Mouse (Mus musculus): Measurements from ENCODE around the gene Ovol3. TPM values are rescaled to one million over a fixed set of nuclear protein-coding genes. Genes with fewer than 3 reads are reported as not detected.
"Not testable (repeated sequence)": the region's sequence is repeated elsewhere in the genome, so short reads cannot be mapped to it uniquely, and the experiment has no call there.

Ovol3 gene
- total RNA-seq, 2 experiments from 2014 or later: 0.12 to 0.32 TPM

DNA sequence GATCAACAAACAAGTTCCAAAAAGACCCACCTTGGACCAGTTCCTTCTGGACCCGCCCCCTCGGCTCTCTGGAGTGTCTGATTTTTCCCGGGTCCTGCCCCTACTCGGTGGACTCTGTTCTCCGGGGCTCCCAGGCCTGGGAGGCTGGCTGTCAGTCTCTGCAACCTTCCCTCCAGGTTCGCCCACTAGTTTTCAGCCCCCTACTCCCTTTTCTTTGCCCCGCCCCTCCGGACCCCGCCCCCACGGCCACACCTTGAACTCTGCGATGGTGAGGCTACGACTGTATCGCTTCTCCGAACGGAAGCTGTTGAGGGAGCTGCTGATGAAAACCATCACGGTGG lies 4.2 kb downstream of the Ovol3 start:
- no peak for ATAC-seq (replicated peaks; ENCODE audit: poor library complexity)

DNA sequence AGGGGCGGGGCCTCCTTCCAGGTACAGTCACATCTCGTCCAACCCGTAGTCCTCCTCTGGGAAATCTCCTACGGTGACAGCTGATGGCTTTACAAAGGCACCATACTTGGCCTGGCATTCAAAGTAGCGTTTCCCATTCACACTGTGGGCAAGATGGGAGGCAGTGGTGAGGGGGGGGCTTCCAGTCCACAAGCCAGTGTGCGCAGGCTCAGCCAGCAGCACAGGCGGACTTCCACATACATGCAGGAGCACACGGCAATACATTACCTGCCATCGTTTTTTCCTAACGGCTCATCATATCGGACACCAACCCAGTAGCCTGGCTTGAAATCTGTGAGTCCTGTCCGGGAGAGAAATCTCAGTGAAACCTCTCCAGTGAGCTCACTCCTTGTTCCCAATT lies 11.3 kb downstream of the Ovol3 start:
- no peak for ATAC-seq (replicated peaks; ENCODE audit: poor library complexity)

DNA sequence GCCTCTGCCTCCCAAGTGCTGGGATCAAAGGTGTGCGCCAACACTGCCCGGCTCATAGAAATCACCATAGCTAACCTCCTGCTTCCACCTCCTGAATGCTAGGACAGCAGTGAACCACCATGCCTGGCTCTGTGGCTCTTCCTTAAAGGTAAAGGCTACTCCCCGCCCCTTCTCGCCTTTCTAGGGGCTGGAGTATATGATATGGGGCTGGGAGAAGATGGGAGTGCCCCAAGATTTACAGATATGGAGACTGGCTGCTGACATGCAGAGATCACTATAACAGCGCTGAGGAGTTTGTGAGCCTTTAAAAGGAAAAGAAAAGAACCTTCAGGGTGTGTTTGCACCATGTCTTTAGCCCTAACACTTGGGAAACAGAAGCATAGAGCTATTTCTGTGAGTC lies 13.3 kb downstream of the Ovol3 start:
- ATAC-seq (replicated peaks; ENCODE audit: poor library complexity): no peak

DNA sequence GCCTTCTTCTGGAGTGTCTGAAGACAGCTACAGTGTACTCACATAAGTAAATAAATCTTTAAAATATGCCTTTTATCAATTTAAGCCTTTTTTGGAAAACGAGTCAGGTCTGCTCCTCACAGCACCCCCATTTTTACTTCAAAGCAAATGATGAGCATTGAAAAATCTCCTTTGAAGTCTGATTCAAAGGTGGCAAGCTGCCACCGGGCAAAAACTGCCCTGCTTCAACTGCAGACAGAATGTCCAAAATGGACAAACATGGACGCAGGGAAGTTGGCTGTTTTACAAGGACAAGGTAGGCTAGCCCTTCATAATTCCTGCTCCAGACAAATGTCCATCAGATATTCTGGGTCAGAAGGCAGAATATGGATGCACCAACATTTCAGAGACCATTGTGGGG lies 14.1 kb downstream of the Ovol3 start:
- ATAC-seq (replicated peaks; ENCODE audit: poor library complexity): no peak

DNA sequence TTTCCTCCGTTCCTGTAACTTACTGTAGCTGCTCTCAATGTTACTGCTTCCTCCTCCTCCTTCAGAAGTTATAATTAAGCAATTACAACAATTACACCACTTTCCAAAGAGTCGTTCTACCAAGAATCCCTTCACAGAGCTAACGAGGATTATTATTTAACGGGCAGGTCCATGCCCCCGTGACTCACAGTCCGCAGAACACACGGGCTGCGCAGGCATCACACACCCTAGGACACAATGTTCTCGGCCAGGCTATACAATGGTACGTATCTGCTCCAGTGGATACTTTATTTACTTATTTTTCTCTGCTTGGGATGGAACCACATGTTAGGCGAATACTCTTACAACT lies 15.5 kb downstream of the Ovol3 start:
- ATAC-seq (replicated peaks; ENCODE audit: poor library complexity): no peak

DNA sequence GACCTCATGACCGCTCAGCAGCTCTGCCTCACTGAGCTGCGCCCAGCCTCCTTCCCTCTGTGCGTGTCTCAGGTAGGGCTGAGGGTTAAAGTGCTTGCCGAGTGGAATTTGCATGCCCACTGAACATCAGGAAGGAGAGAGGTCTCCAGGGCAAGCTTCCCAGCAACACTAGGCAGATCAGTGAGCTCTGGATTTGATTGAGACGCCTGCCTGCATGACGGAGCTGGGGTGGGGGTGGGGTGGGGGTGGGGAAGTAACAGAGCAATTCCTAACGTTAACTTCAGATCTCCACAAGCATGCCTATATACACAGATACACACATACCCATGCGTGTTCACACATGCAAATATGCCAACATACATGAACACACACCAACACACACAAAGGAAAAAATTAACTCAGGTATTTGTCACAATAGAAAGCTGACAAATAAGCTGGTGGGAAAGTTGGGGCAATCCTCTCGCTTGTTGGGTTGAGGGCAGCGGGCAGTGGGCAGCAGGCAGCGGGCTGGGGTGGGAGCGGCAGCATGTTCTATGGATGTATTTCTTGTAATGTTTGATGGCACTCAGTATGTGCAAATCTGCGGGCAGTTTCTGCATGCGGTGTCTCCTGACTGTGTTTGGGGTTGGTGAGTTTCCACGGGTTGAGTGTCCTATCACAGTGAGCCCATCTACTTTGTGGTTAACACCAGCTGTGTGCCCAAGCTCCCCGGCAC lies 16.1 kb downstream of the Ovol3 start:
- ATAC-seq (replicated peaks; ENCODE audit: poor library complexity): peak; percentile 80

DNA sequence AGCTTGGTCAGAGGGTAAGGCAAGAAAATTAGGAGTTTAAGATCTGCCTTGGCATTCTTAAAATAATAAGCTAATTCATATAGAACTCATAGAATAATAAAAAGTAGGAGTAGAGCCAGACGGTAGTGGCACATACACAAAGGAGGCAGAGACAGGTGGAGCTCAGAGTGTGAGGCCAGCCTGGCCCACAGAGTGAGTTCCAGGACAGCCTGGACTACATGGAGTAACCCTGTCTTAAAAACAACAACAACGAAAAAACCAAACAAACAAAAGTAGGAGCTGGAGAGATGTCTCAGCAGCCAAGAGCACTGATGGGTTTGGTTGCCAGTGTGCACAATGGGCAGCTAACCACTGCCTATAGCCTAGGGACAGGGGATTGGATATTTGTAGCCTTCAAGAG lies 18.2 kb downstream of the Ovol3 start:
- no peak for ATAC-seq (replicated peaks; ENCODE audit: poor library complexity)

DNA sequence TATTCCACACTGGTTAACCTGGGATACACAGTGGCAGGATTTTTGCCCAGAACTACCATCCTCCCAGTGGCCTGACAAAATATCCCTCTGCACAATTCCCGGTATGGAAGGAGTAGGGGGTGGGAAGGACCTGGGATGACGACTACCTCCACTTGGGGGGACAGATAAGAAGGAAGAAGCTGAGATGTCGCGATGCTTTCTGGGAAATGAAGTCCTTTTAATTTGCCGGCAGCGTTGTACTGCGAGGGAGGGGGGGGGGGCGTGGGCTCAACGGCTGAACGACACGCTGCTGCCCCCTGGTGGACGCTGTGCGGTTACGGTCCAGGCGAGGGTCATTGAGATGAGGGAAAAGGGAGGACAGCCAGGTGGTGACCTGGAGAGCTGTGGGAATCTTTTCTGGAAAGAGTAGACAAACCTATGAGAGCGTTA lies 18.8 kb downstream of the Ovol3 start:
- ATAC-seq (replicated peaks; ENCODE audit: poor library complexity): peak; percentile 80

DNA sequence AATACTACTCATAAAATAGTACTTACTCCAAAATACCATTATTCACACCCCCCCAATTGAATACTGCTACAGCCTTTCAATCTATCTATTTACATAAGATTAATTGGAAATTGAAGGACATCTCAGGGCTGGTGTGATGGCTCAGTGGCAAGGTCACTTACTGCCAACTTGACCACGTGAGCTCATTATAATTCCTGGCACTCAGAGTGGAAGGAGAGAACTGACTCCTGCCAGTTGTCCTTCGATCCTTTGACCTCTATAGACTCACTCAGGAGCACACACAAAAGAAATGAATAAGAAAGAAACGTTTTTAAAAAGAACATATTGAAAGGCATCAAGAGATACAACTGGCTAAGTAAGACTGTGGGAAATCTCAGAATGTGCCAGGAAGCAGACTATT lies 19.6 kb downstream of the Ovol3 start:
- no peak for ATAC-seq (replicated peaks; ENCODE audit: poor library complexity)

DNA sequence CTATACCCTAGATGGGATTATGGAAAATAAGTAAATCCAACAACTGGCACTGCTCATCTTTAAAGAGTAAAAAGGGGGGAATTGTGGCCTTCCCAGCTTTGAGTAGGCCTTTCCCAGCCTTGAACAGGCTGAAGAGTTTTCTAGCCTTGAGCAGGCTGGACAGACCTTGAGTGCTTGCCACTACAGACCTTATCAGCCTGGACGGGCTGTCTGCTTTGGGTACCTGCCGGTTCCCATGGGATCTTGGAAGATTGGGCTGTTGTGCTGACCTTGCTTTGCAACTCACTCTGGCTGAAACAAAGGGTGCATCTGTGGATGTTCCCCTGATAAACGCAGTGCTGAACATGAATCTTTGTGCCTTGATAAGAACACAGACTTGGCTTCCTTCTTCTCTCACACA lies 21.6 kb downstream of the Ovol3 start:
- no peak for ATAC-seq (replicated peaks; ENCODE audit: poor library complexity)

DNA sequence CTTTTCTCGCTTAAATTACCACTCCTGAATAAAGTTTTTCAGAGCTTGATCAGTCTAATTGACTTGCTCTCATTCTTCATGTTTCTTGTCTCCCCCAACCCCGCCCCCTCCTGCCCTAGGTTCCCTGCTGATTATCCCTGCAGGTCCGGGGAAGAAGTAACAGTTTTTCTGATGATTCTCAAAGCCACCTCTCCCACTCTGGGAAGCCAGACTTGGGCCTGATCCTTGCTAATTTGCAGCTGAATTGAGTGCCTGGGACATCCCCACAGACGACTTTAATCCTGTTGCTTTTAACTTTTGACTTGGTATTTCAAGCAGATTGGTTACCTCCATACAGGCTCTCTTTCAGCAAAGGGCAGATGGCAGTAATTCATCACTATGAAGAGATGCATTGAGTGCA lies 24.5 kb downstream of the Ovol3 start:
- no peak for ATAC-seq (replicated peaks; ENCODE audit: poor library complexity)

DNA sequence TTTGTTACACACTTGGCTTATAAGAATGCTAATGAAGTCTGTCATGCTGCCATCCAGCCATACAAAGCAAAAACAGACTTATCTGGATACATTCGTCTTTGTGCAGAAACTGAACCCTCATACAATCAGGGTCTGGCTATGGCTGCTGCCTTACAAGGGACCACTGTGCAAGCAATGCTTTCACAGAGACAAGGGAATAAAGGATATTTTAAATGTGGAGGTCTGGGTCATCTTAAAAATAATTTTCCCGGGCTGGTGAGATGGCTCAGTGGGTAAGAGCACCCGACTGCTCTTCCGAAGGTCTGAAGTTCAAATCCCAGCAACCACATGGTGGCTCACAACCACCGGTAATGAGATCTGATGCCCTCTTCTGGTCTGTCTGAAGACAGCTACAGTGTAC lies 29.2 kb downstream of the Ovol3 start:
- not testable (repeated sequence) for ATAC-seq (replicated peaks; ENCODE audit: poor library complexity)

DNA sequence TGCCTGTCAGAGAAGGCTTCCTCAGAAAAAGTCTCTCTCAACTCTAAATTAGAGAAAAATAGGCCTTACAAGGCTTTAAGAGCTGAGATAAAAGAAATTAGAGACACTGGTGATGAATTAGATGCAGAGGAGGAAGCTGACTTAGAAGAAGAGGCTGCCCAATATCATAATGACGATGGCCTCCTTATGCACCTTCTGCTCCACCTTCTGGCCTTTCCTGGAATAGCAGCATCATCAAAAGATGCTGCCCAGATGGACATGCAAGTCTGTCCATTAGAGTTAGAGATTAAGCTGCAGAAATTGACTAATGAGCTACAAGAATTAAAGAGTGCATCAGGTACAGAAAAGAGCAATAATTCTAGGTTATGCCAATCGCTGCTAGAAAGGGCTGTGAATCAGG lies 30.1 kb downstream of the Ovol3 start:
- peak; percentile 99 for ATAC-seq (replicated peaks; ENCODE audit: poor library complexity)

DNA sequence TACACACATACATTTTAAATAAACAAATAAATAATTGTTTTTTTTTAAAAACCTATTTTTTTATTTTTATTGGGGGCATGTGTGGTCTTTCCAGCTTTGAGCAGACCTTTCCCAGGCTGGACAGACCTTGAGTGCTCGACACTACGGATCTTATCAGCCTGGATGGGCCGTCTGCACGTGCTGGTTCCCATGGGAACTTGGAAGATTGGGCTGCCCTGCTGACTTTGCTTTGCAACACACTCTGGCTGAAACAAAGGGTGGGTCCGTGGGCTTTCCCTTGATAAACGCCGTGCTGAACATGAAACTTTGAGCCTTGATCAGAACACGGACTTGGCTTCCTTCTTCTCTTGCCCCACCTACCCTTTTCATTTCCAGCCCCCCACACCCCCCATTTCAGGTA lies 31.1 kb downstream of the Ovol3 start:
- ATAC-seq (replicated peaks; ENCODE audit: poor library complexity): no peak

DNA sequence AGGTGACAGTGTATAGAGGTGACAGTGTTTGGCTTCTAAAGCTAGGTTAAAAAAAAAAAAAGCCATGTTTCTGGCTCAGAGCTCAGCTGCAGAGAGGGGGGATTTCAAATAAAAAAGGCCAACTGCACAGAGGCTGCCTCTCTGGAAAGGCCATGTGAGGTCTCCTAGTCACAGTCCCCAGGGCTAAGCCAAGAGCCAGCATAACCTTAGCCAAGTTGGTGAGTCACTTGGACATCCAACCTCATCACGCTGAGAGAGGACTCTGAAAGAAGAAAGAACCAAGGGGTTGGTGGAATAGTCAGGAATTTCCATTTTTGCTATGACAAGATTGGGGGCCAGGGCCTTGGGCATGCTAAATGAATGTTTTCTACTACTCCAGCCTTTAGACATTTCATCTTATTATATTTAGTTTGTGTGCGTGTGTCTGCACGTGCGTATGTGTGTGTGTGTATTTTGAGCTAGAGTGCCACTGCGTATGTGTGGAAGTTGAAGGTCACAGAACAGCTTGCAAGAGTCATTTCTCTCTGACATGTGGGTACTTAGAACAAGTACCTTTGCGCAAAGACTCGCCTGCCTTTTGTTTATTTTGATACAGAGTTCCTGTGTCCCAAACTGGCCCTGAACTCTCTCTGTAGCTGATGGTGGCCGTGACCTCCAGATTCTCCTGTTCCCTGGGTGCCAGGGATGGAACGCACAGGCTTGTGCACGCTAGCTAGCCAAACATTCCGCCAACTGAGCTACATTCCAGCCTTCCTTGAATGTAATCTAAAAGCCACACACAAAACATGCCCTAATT lies 32.4 kb downstream of the Ovol3 start:
- no peak for ATAC-seq (replicated peaks; ENCODE audit: poor library complexity)

DNA sequence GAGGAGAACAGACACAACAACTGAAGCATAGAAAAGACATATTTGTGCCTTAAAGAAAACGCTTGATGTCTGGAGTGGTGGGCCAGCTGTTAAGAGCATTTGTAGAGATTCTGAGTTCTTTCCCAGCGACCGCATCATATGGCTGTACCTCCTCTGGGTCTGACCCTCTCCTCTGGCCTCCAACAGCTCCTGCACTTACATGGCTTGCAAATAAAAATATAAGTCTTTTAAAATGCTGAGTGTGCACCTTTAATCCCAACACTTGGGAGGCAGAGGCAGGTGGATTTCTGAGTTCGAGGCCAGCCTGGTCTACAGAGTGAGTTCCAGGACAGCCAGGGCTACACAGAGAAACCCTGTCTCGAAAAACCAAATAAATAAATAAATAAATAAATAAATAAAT lies 34.9 kb downstream of the Ovol3 start:
- not testable (repeated sequence) for ATAC-seq (replicated peaks; ENCODE audit: poor library complexity)

DNA sequence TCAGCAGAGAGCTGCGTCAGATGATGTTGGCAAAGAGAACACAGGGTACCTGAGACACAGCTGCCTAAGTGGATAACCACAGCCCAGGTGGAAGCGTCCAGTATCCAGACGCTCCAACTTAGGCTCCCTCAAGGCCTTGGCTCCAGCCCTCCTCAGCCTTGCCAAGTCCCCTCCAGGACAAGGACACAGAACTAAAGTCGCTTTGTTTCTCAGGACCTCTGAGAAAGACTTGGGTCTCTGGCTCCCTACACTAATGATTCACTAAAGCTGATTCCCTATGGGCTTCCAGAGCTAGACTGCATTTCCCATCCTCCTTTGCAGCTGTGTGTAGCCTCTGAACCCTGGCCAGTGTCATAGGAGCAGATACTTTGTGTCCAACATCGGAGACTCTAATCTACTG lies 35.3 kb downstream of the Ovol3 start:
- no peak for ATAC-seq (replicated peaks; ENCODE audit: poor library complexity)

DNA sequence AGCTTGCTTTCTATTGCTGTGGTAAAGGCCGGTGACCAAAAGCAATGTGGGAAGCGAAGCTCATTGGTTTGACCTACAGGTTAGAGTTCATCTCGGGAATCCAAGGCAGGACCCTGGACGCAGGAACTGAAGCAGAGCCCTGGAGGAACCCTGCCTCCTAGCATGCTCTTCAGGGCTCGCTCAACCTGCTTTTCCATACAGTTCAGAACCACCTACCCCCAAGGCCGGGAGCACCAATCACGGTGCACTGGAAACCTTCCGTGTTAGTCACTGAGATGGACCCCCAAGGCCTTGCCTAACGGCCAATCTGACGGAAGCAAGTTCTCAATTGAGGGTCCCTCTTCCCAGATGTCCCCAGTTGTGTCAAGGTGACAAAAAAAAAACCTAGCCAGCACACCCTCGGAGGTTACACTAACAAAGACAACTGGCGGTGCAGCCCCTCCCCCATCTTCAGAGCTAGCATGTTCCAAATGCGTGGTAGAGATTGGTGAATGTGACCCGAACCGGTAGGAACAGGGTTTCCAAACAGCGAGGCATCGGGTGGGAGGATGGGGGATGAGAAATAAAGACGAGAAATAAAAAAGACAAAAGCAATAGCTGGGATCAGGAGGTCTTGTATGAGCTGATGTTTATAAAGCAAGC lies 35.9 kb downstream of the Ovol3 start:
- no peak for ATAC-seq (replicated peaks; ENCODE audit: poor library complexity)

DNA sequence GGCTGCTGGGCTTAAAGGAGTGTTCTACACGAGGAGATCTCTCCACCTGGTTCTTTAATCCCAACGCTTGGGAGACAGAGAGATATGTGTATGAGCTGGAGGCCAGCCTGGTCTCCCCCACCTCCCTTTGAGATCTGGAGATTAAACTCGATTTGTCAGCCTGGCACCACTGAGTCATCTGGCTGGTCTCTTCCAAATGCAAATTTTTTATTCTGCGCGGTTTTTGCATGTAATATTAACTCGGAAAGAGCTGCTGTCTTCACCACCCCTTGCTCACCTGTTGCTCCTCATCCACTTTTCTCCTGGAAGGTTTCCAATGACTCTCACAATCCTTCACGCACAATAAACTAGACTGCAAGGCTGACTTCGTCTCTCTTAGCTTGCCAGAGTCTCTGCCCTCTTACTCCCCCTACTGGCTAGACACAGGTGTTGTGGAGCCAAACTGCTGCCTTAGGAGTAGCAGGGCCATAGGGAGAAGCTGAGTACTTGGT lies 37.0 kb downstream of the Ovol3 start, which contains the start of gene Capns1:
Gene Capns1 (minus strand): TSS at position 331 of the 491 bp plus-strand sequence.
- ATAC-seq (replicated peaks; ENCODE audit: poor library complexity): peak; percentile 76

DNA sequence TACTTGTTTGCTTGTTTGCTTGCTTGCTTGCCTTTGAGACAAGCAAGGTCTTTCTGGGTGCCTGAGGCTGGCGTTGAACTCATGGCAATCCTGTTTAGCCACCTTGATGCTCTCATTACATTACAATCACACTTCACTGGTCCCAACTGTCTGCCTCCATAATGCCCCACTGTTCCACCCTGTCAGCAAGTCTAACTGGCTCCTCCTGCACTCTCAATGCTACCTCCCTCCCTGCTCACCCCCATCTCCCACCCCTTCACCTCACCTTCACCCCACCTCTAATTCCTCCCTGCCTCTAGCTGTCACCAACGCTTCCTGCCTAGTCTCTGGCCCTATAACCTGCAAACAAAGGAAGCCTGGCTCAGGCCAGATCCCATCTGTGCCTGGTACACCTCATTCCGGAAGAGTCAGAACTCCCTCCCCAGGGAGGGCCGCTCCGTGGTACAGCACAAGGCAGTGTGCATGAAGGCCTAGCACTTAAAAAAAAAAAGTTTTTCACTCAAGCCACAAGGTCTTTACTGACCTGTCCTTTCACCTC lies 37.9 kb downstream of the Ovol3 start:
- ATAC-seq (replicated peaks; ENCODE audit: poor library complexity): no peak

DNA sequence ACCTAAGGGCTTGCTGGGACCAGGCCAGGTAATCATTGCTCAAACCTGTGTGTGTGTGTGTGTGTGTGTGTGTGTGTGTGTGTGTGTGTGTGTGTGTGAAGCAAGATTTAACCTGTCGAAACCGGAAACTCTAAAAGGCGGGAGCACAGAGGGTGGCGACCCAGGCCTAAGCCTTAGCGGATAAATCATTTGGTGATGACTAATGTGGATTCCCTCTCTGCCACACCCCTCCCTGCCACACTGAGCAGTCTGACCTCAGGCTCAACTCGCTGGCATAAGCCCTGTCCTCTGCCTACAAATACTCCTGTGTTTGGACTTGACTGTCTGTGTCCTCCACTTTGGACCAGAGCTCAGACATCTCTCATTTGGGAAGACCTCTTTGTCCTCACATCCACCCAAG lies 39.4 kb downstream of the Ovol3 start:
- 0 out of 2 replicates have a peak, but pooled peaks have one; percentile 13 for ATAC-seq (replicated peaks; ENCODE audit: poor library complexity)

DNA sequence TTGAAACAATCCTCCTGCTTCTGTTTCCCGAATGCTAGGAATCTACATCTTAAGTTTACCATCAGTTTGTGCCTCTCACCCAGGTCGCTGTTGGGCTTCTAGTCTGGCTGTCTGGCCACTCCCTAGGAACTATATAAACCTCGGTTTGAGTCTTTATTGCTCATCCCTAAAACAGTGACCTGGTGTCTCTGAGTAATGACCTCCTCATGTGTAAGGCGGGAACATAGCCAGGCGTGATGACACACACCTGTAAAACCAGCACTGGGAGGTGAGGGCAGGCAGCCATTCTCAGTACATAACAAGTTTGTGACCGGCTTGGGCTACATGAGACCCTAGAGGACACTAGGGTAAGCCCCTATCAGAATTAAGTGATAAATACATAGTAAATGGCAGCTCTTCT lies 40.1 kb downstream of the Ovol3 start:
- no peak for ATAC-seq (replicated peaks; ENCODE audit: poor library complexity)
